Mouse (Mus musculus): ENCODE results near the gene Gm9918. TPM values are rescaled to one million over a fixed set of nuclear protein-coding genes. Genes with fewer than 3 reads are reported as not detected.

Gm9918 gene
- polyA plus RNA-seq, 1 experiment from 2014 or later = 0.57 TPM

GRCm38 (mm10) chr15:102311489-102311888, 41.1 kb downstream of the Gm9918 start:
- Histone ChIP-seq H3K4me3 (ENCODE audit: low read length) (no peak overlapping the region), H3K9me3 (ENCODE audit: control insufficient read depth, low read length) (no peaks in the 10 kb centered on the region), H3K4me2 (ENCODE audit: low read depth, low read length) (no peak overlapping the region), H3K9ac (ENCODE audit: low read length) (no peak overlapping the region), H3K27me3 (ENCODE audit: control insufficient read depth, insufficient read depth, low read depth, low read length) (no peaks in the 10 kb centered on the region), H3K36me3 (ENCODE audit: control insufficient read depth, insufficient read depth, low read length) (peaks cover 31% of the 10 kb centered on the region), H3K4me1 (replicated peaks; ENCODE audit: control insufficient read depth, insufficient read depth, low read length) (no peaks in the 10 kb centered on the region), H3K27ac (ENCODE audit: low read length) (no peak overlapping the region)
- ATAC-seq (ENCODE audit: low read depth) = no peak

DNA sequence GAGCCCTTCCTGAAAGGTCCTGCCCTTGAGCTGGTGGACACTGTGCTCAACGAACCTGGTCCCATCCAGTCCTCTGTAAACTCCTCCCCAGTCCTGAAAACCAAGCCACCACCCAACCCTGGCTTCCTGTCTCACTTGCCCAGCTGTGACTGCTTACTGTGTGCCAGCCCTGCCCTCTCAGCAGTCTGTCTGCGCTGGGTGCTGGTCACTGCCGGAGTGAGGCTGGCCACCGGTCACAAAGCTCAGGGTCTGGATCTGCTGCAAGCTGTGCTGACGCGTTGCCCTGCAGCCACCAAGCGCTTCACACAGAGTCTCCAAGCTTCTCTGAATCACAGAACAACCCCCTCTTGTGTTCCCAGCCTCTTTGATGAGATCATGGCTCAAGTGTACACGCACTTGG, 44.9 kb downstream of the Gm9918 start:
- no peaks in the 10 kb centered on the region for H3K4me1 ChIP-seq (replicated peaks; ENCODE audit: control insufficient read depth, insufficient read depth, low read length)
- H3K27me3 ChIP-seq (ENCODE audit: control insufficient read depth, insufficient read depth, low read depth, low read length) = no peaks in the 10 kb centered on the region
- 92% methylated on average over 8 of the region's 8 CpGs for WGBS
- no peak overlapping the region for H3K27ac ChIP-seq (ENCODE audit: low read length)
- no peak for ATAC-seq (ENCODE audit: low read depth)
- H3K4me3 ChIP-seq (ENCODE audit: low read length) = no peak overlapping the region
- no peak overlapping the region for H3K9ac ChIP-seq (ENCODE audit: low read length)
- H3K4me2 ChIP-seq (ENCODE audit: low read depth, low read length) = no peak overlapping the region
- H3K36me3 ChIP-seq (ENCODE audit: control insufficient read depth, insufficient read depth, low read length) = peaks cover 36% of the 10 kb centered on the region
- H3K9me3 ChIP-seq (ENCODE audit: control insufficient read depth, low read length) = no peaks in the 10 kb centered on the region

DNA sequence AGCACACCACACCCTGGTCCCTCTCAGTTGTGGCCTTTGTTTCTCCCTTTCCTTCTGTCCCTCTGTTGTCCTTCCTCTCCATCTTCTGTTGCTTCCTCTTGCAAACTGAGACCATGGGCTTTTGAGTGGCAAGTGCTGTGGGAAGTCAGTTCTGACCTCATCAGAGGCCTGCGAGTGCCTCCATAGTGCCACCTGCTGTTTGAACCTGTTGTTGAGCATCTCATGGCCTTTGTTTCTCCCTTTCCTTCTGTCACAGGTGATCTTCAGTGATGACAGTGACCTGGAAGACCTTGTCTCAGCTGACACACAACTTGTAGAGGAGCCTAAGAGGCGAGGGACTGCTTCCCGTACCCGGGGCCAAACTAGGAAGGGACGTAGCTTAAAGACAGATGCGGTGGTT, 45.9 kb downstream of the Gm9918 start:
- no peak overlapping the region for H3K9ac ChIP-seq (ENCODE audit: low read length)
- no peaks in the 10 kb centered on the region for H3K4me1 ChIP-seq (replicated peaks; ENCODE audit: control insufficient read depth, insufficient read depth, low read length)
- no peak overlapping the region for H3K4me3 ChIP-seq (ENCODE audit: low read length)
- no peak overlapping the region for H3K4me2 ChIP-seq (ENCODE audit: low read depth, low read length)
- H3K27ac ChIP-seq (ENCODE audit: low read length) = no peak overlapping the region
- H3K9me3 ChIP-seq (ENCODE audit: control insufficient read depth, low read length) = no peaks in the 10 kb centered on the region
- peaks cover 37% of the 10 kb centered on the region for H3K36me3 ChIP-seq (ENCODE audit: control insufficient read depth, insufficient read depth, low read length)
- 0 out of 2 replicates have a peak, but pooled peaks have one; percentile 36 for ATAC-seq (ENCODE audit: low read depth)
- WGBS = 88% methylated on average over 6 of the region's 6 CpGs
- no peaks in the 10 kb centered on the region for H3K27me3 ChIP-seq (ENCODE audit: control insufficient read depth, insufficient read depth, low read depth, low read length)

Other genes starting within 250 kb of the Gm9918 start
- gene Krt18, start 242.4 kb upstream of the Gm9918 start, polyA plus RNA-seq (2015; fragmentation: Nextera tagmentation; extraction: Ambion mirVana) = 263 and 293 TPM in 2 replicates
- gene Eif4b, start 196.8 kb upstream of the Gm9918 start, polyA plus RNA-seq (2015; fragmentation: Nextera tagmentation; extraction: Ambion mirVana) = 122 and 123 TPM in 2 replicates
- 68.5 and 72.8 TPM in 2 replicates for gene Tns2, start 170.2 kb upstream of the Gm9918 start, polyA plus RNA-seq (2015; fragmentation: Nextera tagmentation; extraction: Ambion mirVana)
- 21.2 and 22.7 TPM in 2 replicates for gene Spryd3, start 134.3 kb upstream of the Gm9918 start, polyA plus RNA-seq (2015; fragmentation: Nextera tagmentation; extraction: Ambion mirVana)
- 25.8 and 34.5 TPM in 2 replicates for gene Igfbp6, start 126.2 kb upstream of the Gm9918 start, polyA plus RNA-seq (2015; fragmentation: Nextera tagmentation; extraction: Ambion mirVana)
- gene Soat2, start 120.0 kb upstream of the Gm9918 start, polyA plus RNA-seq (2015; fragmentation: Nextera tagmentation; extraction: Ambion mirVana) = 0.30 and 0.50 TPM in 2 replicates
- gene Zfp740, start 67.3 kb upstream of the Gm9918 start, polyA plus RNA-seq (2015; fragmentation: Nextera tagmentation; extraction: Ambion mirVana) = 64.0 and 67.0 TPM in 2 replicates
- 69.5 and 70.6 TPM in 2 replicates for gene Csad, start 65.8 kb upstream of the Gm9918 start, polyA plus RNA-seq (2015; fragmentation: Nextera tagmentation; extraction: Ambion mirVana)
- gene Itgb7, start 38.6 kb upstream of the Gm9918 start, polyA plus RNA-seq (2015; fragmentation: Nextera tagmentation; extraction: Ambion mirVana) = 3.0 and 3.9 TPM in 2 replicates
- gene Rarg, start 13.0 kb upstream of the Gm9918 start, polyA plus RNA-seq (2015; fragmentation: Nextera tagmentation; extraction: Ambion mirVana) = 46.7 and 46.9 TPM in 2 replicates
- gene Mfsd5, start 8.9 kb downstream of the Gm9918 start, polyA plus RNA-seq (2015; fragmentation: Nextera tagmentation; extraction: Ambion mirVana) = 58.3 and 61.1 TPM in 2 replicates
- 27.3 and 30.6 TPM in 2 replicates for gene Espl1, start 25.7 kb downstream of the Gm9918 start, polyA plus RNA-seq (2015; fragmentation: Nextera tagmentation; extraction: Ambion mirVana)
- gene Pfdn5, start 55.6 kb downstream of the Gm9918 start, polyA plus RNA-seq (2015; fragmentation: Nextera tagmentation; extraction: Ambion mirVana) = 390 and 403 TPM in 2 replicates
- gene Myg1, start 61.1 kb downstream of the Gm9918 start, polyA plus RNA-seq (2015; fragmentation: Nextera tagmentation; extraction: Ambion mirVana) = 98.3 and 101 TPM in 2 replicates
- 73.5 and 80.3 TPM in 2 replicates for gene Aaas, start 80.2 kb downstream of the Gm9918 start, polyA plus RNA-seq (2015; fragmentation: Nextera tagmentation; extraction: Ambion mirVana)
- 0.25 and 1.6 TPM in 2 replicates for gene Sp7, start 96.6 kb downstream of the Gm9918 start, polyA plus RNA-seq (2015; fragmentation: Nextera tagmentation; extraction: Ambion mirVana)
- gene Sp1, start 135.6 kb downstream of the Gm9918 start, polyA plus RNA-seq (2015; fragmentation: Nextera tagmentation; extraction: Ambion mirVana) = 10.8 and 11.2 TPM in 2 replicates
- 1.5 TPM in 2 replicates for gene Amhr2, start 174.8 kb downstream of the Gm9918 start, polyA plus RNA-seq (2015; fragmentation: Nextera tagmentation; extraction: Ambion mirVana)
- gene Prr13, start 188.5 kb downstream of the Gm9918 start, polyA plus RNA-seq (2015; fragmentation: Nextera tagmentation; extraction: Ambion mirVana) = 89.8 and 91.7 TPM in 2 replicates
- 199 and 204 TPM in 2 replicates for gene Pcbp2, start 200.0 kb downstream of the Gm9918 start, polyA plus RNA-seq (2015; fragmentation: Nextera tagmentation; extraction: Ambion mirVana)
- gene Gm10337, start 233.2 kb downstream of the Gm9918 start, polyA plus RNA-seq (2015; fragmentation: Nextera tagmentation; extraction: Ambion mirVana) = not detected in 2 replicates
- 12.5 and 13.2 TPM in 2 replicates for gene Map3k12, start 246.5 kb downstream of the Gm9918 start, polyA plus RNA-seq (2015; fragmentation: Nextera tagmentation; extraction: Ambion mirVana)
- 73.4 and 77.0 TPM in 2 replicates for gene Tarbp2, start 247.6 kb downstream of the Gm9918 start, polyA plus RNA-seq (2015; fragmentation: Nextera tagmentation; extraction: Ambion mirVana)